Mouse (Mus musculus) CD8-positive naive resting alpha-beta T cell, adult 2 months (primary cell): Measurements from ENCODE around the gene Kcnj14.

Experiments used
- DNase-seq, 2 experiments: peaks; one replicate each; pipeline ENCODE4 v3.0.0; 2022; ENCODE audit warnings: low read depth in 2 of 2, low spot score in 2 of 2

Kcnj14 gene

DNA sequence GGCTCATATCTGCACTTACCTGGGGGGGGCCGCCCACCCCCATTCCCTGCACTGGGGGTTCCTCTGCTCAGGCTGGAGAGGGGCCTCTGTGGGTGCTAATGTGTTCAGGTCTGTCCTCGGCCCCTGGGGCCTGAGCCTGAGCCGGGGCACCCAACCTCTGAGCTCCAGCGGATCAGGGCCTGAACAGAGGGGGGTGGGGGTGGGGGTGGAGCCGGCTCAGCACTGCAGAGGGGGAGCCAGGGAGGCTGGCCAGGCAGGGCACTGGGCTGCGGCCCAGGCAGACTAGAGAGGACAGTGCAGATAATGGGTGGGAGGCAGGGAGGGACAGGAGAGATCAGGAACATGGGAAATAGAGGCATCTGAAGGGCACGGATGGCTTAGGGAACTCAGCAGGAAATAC, at the start of gene Kcnj14:
Kcnj14 (minus strand) TSS at position 185 of the 400 bp plus-strand sequence.
- DNase-seq, result no peak

DNA sequence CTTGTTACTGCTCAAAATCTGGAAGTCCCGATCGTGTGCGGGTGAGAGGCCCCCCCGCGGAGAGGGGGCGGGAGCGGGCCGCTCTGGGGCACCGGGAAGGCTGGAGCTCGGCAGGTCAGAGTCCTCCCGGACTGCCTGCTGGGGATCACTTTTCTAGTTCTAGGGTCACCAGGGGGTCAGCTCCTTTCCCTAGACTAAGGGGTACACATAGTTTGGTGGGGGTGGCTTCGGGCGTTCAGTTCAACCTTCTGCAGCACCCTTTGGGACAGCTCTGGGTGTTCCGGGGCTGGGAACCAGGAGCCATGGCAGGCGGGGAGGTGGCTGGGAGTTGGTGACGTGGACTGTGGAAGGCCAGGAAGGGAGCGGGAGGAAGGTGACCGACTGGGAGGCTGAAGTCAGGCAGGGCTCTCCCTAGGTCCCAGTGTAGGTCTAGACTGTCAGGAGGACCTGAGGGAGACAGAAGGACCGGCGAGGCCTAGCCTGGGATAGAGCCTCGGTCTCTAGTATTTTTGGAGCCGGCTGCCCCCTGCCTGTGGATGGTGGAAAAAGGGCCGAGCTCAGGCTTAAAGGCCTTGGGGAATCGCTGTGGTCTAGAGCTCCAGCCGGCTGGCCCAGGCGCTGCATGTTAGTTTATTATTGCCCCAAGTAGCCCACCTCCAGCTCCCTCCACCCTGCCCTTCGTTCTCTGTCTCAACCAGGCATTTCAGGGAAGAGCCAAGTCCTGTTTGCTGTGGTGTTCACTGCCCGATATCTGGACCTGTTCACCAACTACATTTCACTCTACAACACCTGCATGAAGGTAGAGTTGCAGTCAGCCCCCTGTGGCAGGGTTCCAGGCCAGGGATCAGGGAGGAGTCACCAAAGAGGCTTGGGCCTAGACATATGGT, 48.7 kb upstream of the Kcnj14 start:
- DNase-seq, result peak in 1 of 2 experiments; percentile 32

DNA sequence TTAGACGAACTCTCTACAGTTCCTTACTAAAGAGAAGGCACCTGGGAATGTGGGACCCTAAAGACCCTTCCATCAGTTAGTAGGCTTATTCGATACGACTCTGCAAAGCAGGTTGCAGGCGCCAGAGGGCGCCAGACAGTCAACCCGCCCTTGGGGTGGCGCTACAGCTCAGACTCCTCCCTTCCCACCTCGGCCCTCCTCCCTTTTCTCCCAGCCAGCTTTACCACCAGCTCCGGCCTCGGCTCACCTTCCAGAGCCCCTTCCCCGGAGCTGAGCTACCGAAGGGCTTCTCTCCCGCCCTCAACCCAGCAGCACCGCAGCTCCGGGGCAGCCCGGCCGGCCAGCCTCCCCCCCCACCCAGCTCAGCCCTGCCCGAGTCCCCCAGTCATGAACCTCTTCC, 48.0 kb upstream of the Kcnj14 start, which contains the start of gene Kdelr1:
Kdelr1 (plus strand) TSS at position 149 of the 400 bp plus-strand sequence.
- peak; percentile 82 to 87 for DNase-seq

DNA sequence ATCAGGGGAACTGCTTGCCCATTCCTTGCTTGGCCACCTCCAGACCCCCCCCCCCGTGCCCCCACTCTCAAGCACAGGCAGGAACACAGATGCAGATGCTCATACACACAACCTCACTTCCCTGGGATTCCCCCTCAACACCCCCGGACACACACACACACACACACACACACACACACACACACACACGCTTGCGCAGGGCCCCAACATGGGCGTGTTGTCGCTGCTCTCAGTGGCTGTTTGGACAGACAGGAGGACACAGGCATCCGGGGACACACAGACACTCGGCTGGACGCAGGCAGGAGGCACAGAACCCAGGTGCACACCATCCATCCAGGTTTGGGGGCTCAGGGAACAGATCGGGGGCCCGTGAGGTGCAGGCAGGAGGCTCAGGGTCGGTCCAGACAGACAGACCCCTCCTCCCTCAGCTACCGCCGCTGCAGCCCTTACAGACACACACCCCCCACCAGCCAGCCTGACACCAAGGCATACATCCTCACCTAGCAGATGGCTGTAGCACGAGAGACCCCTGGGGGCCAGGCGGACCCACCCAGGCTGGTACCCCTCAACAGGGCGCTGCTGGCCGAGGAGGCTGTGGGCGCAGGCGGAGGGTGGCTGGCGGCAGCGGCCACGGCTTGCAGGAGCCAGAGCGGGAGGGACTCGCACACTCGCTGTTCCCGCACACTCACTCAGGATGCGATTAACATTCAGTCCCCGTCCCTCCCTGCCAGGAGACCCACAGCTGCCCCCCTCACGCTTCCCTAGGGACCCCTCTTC, 45.9 kb upstream of the Kcnj14 start:
- peak in 1 of 2 experiments; percentile 20 for DNase-seq

DNA sequence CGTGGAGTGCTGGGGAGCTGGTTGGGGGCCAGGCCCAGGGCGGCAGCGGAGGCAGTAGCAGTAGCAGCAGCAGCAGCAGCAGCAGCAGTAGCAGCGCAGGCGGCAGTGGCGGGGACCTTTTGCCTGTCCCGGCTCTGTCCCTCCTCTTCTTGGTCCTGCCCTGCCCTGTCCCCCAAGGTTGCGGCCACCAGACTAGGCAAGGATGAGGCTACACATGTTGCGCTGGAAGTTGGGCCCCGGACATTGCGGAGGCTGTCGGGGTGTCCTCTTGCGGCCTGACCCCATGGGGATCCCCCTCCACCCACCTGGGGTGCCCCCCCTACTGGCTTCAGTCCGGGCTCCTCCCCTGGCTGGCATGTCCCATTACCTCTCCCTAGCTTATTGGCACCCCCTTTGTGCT, 45.2 kb upstream of the Kcnj14 start:
- DNase-seq, result peak in 1 of 2 experiments; percentile 10

DNA sequence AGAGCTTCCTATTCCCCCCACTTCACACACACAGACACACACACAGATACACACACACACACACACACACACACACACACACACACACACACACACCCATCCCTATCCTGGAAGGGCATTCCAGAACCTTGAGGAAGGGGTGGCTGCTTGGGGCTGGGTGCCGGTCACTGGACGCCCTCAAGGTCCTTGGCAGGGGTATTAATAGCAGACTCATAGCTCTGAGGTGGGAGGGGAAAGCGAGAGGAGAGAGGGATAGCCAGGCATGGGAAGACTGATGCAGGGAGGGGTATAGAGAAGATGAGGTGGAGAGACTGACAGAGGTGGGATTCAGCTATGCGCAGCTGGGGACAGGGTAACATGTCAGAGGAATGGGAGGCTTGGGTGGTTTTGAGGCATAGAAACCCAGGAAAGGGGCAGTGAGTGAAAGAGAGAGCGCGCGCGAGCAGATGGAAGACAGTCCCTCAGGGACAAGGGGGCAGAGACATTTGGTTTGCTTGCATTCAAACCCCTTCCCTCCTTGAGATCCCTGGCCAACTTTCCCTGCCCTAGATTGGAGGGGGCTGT, 44.6 kb upstream of the Kcnj14 start:
- no peak for DNase-seq

DNA sequence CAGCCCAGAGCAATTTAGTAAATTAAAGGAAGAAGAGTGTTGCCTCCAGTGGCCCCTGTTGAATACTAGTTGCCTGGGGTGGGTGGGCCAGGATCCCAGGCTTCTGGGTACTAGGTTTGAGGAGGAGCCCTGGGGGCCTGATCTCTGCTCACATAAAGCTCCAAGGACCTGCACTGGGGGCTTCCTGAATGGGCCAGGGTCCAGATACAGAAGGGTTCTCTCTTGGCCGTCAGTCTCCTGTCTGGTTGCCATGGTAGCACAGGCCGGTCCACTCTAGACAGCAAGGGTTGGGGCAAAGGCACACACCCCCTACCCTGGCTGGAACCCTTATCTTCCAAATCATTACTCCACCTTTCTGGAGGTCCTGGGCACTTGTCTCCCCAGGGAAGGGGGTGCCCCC, 43.3 kb upstream of the Kcnj14 start:
- no peak for DNase-seq

DNA sequence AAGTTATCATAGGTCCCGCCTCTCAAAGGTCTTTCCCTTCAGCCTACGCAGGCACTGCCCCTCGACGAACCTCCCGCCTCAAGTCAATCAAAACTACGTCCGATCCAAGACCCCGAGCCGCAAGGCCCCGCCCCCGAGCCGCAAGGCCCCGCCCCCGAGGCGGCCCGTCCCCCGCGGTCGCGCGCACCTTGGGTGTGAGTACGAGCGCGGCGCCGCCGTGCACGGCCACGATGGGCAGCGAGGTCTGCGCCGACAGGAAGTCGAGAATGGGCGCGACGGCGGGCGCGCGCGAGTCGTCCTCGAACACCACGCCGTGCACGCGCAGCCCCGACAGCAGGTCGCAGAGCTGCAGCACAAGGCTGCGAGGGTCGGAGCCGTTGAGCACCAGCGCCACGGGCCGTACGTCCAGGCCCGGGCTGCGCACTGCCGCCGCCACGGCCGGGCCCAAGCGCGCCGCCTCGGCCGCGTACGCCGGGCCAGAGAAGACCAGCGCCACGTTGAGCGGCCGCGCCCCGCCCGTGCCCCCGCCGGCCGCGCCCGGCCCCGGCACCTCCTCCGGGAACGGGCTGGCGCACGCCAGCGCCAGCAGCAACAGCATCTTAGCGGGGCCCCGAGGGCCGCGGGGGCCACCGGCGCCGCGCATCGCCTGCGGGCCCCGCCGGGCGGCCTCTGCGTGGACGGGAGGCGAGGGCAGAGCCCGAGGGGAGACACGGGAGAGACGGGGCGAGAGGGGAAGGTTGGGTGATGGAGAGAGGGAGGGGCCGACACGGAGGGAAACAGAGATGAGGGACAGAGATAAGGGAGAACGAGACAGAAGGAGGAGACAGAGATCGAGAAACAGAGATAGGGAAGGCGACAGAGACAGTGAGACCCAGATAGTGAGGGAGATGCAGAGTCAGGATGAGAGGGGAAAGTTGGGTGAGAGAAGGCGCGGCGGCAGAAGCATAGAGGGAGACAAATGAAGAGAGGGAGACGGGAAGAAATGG, 41.6 kb upstream of the Kcnj14 start:
- DNase-seq, result peak; percentile 86 to 89

DNA sequence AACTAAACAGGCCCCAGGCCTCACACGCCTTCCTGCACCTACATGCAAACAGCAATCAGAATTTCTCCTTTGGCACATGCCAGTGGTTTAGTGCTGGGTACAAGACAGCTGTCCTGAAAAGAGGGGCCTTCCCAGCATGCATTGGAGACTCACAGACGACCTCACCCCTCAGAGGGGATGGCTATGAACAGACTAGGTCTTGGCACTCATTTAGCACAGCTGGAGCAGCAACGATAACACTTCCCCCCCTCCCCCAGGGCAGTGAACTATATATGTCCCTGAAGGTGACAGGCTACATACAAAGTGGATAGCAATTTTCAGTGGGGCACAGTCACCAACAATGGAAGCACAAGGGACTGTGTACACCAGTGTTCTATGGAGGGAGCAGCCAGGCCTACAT, 39.9 kb upstream of the Kcnj14 start:
- DNase-seq, result no peak

DNA sequence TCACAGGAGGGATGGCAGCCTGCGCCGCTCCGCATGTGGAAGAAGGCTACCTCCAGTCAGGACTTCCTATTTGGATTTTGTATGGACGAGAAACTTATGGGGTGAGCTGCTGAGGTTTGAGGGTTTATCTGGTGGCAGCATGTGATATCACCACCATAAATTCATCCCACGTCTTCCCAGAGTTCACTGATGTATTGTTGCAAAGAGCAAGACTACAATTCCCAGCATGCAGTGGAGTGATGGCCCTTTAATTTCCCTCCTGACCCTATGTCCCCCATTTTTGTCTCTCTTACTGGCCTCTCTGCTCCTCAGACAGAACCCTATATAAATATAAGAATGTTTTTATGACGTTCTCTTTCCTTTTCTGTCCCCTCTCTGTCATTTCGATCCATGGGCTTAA, 38.2 kb upstream of the Kcnj14 start:
- DNase-seq, result no peak

DNA sequence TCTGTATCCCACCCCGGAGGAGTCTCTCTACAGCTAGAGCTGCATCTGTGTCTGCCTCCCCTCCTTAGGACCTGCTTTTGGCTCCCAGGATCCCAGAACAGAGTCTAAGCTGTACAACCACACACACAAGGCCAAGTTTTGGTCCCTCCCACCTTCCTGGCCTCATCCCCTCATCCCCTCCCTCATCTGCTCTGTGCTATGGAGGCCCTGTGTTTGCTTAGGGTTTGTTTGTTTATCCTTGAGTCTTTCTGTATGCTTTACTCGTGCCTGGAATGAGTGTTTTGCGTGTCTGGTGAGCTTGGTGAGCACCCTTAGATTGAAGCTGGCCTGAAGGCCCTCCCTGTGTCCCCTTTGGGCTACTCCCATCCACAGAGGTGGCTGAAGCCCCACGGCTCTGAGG, 34.4 kb upstream of the Kcnj14 start:
- DNase-seq, result no peak

DNA sequence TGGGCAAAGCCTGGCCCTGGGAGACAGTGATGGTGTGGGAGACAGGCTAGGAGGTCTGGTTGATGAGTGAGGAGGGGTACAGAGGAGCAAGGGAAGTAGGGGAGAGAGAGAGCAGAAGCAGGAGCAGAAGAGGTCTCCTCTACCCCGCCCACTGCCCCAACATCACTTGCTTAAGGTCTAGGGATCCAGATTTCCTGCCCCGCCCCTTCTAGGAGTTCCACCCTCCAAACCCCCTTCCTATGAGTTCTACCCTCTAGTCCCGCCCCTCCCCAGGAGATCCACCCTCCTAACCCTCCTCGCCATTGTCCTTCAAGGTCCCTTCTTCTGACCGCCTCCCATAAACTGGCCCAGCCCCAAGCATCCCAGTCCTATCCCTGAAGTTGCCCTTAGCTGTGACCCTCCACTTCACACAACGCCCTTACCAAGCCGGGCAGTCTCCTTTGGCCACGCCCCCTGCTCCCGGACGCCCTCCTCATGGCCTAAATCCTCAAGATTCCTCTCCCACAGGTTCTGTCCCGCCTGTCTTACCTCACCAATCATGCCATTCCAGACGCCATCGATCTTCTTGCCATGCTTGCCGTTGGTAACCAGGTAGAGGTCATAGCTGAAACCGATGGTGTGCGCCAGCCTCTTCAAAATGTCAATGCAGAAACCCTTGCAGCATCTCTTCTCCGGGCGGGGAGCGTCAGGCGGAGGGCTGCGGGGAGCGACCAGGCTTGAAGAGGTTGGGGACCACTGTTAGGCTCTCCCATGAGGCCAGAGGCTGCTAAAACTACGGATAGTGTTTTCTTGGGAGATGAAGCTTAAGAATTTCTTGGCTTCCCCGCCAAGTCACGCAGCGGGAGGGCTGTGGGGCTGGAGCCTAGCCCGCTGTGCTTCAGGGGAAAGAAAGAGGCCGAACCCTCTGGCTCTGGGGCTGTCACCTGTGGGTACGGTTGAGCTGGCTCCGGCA, 32.6 kb upstream of the Kcnj14 start:
- no peak for DNase-seq

DNA sequence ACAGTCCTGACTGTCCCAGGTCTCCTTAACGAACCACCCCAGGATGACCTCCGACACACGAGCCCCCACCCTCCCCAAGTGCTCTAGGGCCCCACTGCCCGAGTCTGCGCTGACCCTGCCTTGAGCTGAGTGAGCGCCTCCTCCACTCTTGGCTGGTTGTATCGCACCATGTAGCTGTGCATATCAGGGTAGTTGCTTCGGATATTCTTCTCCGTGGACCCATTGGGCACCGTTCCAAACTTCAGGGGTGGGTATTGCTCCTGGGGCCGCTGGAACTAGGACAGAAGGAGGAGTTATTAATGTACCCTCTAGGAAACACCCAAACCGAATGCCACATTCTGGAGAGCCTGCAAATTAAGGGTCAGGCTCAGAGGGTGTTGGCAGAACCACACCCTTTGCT, 28.5 kb upstream of the Kcnj14 start:
- no peak for DNase-seq

DNA sequence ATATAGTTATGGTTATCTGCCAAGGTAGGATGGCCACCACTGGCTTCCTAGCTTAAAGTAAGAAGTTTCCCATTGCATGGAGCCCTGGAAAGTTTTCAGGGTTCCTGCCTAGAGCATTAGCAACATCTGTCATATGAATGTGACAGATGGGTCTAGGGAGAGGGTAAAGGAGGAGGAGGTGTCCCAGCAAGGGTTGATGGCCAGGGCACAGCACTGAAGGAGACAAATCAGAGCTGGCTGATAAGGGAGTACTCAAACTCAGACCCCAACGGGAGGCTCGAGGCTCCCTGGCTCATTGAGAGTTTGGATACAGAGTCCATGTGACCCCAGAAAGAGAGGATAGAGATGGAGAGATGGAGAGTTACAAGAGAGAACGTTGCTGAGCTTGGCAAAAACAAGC, 26.1 kb upstream of the Kcnj14 start:
- DNase-seq, result no peak

DNA sequence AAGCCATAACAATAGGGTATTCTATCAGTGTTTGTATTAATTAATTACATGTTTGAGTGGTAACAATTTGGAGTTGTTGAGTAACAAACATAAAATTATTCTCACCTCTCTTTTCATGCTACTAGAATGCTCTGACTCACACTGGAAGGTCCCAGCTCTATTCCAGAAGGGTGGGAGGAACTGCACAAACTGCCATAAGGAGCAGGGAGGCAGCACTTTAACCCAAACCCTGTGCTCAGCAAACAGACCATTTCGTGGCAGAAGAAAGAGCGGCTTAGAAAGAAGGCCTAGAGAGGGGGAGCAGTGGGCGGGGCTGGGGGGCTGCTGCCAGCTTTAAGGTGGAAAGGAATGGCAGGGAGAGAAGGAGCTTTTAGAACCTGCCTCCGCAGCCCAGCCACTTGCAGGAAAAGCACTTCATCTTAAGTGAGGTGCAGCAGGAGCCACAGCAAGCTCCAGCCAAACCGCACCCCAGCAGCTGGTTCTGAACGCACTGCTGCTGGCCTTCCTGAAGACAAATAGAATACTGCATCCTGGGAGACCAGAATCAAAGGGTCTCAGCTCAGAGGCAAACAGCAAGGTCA, 24.0 kb upstream of the Kcnj14 start:
- DNase-seq, result no peak

DNA sequence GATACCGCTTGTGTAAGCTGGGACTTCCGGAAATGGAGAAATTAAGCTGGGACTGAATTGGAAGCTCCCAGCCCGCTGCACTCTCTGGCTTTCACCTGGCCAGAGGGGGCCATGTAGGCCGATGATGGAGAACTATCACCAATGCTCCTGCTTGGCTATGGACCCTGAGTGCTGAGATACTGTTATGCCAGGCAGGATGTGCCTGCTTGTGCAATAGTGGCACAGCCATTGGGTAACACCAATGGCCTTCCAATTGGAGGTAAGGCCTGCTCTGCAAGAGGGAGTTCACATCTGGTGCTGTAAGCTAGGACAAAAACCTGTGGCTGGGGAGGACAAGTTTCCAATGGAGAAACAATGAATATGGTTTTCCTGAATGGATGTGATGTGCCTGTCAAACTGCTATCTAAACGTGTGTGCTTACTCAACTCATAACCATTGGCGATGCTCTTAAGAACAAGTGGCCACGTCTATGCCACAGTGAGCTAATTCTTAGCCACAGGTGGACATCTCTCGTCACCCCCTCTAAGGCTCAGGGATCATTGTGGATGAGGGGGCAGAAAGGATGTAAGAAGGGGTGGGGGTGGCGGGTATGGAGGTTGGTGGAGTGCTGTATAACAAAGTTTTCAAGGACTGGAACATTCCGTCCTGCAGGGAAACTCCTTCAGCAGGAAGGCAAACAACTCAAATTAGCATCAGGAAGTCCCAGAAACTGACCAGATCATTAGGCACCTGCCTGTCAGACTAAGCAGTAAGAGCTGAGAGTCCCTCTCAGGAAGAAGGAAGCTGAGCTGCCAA, 18.6 kb upstream of the Kcnj14 start:
- no peak for DNase-seq

DNA sequence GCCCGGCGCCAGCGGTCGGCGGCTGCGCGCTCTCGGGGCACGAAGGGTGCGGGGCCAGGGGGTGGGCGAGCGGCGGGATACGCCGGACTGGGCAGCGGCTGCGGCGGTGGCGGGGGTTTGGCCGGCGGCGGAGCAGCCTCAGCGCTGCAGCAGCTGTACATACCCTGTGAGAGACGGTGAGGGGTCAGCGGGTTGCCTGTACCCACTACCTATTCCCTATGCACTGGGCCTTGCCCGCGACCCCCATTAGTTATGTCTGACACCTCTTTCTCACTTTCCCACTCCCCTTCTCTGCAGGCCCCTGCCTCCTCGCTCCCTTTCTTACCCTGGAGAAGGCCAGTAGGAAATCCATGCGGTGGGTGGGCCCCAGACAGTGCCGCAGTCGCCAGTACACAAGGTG, 9.3 kb upstream of the Kcnj14 start:
- DNase-seq, result no peak

DNA sequence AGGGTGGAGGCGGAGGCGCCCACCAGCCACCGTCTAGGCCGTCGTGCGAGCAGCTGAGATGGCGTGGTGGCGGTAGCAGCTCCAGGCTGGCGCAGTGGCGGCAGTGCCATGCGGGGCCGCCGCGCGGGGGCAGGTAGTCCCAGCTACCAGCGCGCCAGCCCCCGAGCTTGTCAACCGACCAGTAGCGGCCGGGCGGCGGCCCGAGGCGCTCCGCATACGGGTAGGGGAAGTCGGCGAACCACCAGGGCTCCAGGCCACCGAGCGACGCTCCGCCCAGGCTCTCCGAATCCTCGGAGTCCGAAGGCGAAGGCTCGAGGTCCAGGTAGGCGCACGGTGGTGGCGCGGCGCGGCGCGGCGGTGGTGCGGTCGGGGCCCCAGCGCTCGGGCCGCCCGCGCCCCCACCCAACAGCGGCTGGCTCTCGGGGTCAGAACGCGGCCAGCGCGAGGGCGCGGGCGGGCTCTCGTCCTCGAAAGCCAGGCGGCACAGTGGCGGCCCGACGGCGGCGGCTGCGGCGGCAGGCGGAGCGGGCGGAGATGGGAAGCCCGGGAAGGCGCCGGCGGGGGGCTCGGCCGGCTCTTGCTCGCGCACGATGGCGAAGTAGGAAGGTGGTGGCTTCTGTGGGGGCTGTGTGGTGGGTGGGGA, 8.7 kb upstream of the Kcnj14 start:
- no peak for DNase-seq
